Mouse (Mus musculus) MEL (cell line): ENCODE data around the gene Slc1a6.

Experiments
- GATA1 ChIP-seq: IDR thresholded peaks from 2 replicates; pipeline ENCODE4 v1.6.1; 2011; ENCODE audit warnings: low read depth, low read length, improper control_type of control experiment
- MYC ChIP-seq: IDR thresholded peaks from 2 replicates; pipeline ENCODE4 v1.6.1; 2011; ENCODE audit warnings: low read depth, mild to moderate bottlenecking, low read length, improper control_type of control experiment, moderate library complexity

- TF ChIP-seq GATA1 (no peak), MYC (no peak)
Observed at GRCm38 (mm10) chr10:78779527-78779926, 769 bp upstream of the Slc1a6 start.
